Comparison of ENCODE assay signal across 26 mouse cellular contexts in the genomic region with DNA sequence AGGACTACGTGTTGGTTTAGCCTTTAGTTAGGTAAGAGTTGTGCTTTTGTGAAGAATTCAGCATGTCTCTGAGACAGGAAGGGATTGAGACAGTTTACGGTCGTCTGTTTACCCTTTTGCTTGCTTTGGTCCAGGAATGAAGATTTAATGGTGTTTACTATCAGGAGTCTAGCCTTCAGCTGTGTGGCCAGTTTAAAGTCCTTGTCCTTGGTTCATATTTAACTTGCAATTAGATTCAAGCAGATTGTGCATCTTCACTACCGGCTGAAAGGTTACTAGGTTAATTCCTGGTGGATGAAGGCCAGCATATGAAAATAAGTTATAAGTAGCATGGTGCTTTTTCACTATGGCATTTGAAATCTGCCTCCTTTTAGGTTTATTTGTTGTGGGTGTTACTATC. TPM values are rescaled to one million over a fixed set of nuclear protein-coding genes. Genes with fewer than 3 reads are reported as not detected.
DNase-seq lines count a peak whose midpoint lies in the region; ATAC-seq lines count a peak whose summit lies in the region.
"Had no signal": no experiment of that assay in that cellular context is flagged by ENCODE, and none has a peak within 500 bp of the region (broad histone marks: within the 10 kb centered on the region; RNA-seq: fewer than 3 reads in every experiment).

No protein-coding gene starts in this region.

- no peak overlapping the region for H3K27ac ChIP-seq in kidney, embryonic 14.5 days (ENCODE audit: low read depth, low read length)
- H3K27ac ChIP-seq: forebrain, embryonic 10.5 days; forebrain, embryonic 13.5 days; heart, embryonic 13.5 days; hindbrain, embryonic 14.5 days; hindbrain, postnatal 0 days had no signal

- no peaks in the 10 kb centered on the region for H3K36me3 ChIP-seq in kidney, embryonic 14.5 days (ENCODE audit: control insufficient read depth, insufficient read depth, low read length)
- H3K36me3 ChIP-seq: forebrain, embryonic 10.5 days; G1E; heart, embryonic 13.5 days had no signal

- H3K4me3 ChIP-seq in kidney, embryonic 14.5 days (ENCODE audit: low read length): no peak overlapping the region
- H3K4me3 ChIP-seq: forebrain, embryonic 10.5 days; forebrain, embryonic 13.5 days; heart, embryonic 13.5 days had no signal

- WGBS in kidney, embryonic 14.5 days: 61% methylated on average over 4 of the region's 4 CpGs

- H3K4me2 ChIP-seq in kidney, embryonic 14.5 days (replicated peaks; ENCODE audit: low read depth, low read length): no peak overlapping the region
- H3K4me2 ChIP-seq: forebrain, embryonic 13.5 days; heart, embryonic 13.5 days; hindbrain, embryonic 14.5 days had no signal

- no peaks in the 10 kb centered on the region for H3K9me3 ChIP-seq in kidney, embryonic 14.5 days (ENCODE audit: control insufficient read depth, low read length)
- H3K9me3 ChIP-seq: forebrain, embryonic 10.5 days; forebrain, embryonic 13.5 days; G1E; heart, embryonic 13.5 days had no signal

- no peak for ATAC-seq in kidney, embryonic 14.5 days (ENCODE audit: low FRiP score, low TSS enrichment)
- ATAC-seq: forebrain, embryonic 13.5 days; forebrain, embryonic 16.5 days; hindbrain, postnatal 0 days; Patski had no signal

- H3K27me3 ChIP-seq in kidney, embryonic 14.5 days (ENCODE audit: control insufficient read depth, insufficient read depth, low read length): no peaks in the 10 kb centered on the region
- H3K27me3 ChIP-seq: CH12.LX; forebrain, embryonic 13.5 days; heart, embryonic 13.5 days had no signal

- H3K4me1 ChIP-seq in kidney, embryonic 14.5 days (ENCODE audit: control insufficient read depth, insufficient read depth, low read length): no peaks in the 10 kb centered on the region
- H3K4me1 ChIP-seq: forebrain, embryonic 10.5 days; forebrain, embryonic 13.5 days; heart, embryonic 13.5 days had no signal

- no peak overlapping the region for H3K9ac ChIP-seq in kidney, embryonic 14.5 days (ENCODE audit: low read depth, low read length)
- H3K9ac ChIP-seq: forebrain, embryonic 13.5 days; heart, embryonic 13.5 days; hindbrain, embryonic 14.5 days had no signal

- peak; percentile 51 for DNase-seq in kidney, adult 11 months
- no peak for DNase-seq in kidney, postnatal 10 days
- DNase-seq in kidney, adult 8-10 months: peak; percentile 35 to 73
- DNase-seq in kidney, postnatal 36 days: peak; percentile 25 to 69
- no peak for DNase-seq in left cerebral cortex, adult 8-10 months (ENCODE audit: low spot score in 2 of 2)
- DNase-seq: adrenal gland, postnatal 10 days; adrenal gland, postnatal 36 days; B cell, adult 2 months; cerebellum, adult 18-20 months; cerebellum, adult 9-10 months; cerebellum, postnatal 14 days; gastrocnemius, postnatal 10 days; gastrocnemius, postnatal 36 days; heart, adult 18-20 months; heart, postnatal 14 days; heart, postnatal 4 days had no signal

RNA-seq across cellular contexts. Expression of gene Abcb1b, which starts 5.7 kb away (rescaled TPM):
- 1.3 and 1.9 TPM in 2 replicates for polyA plus RNA-seq in kidney, embryonic 14.5 days (2014; fragmentation: Nextera tagmentation; extraction: Ambion mirVana)
- total RNA-seq in left cerebral cortex, adult 8-10 months (2022): 1 to 10 TPM; 2.3 to 8.7 (median 4.0) TPM
- polyA plus RNA-seq: G1E had no signal

Comparison
In these comparisons a context has a peak if more than half of its experiments do, and no peak if none do; other contexts are left out.
1. DNase-seq: peak in kidney, adult 11 months (single experiment), kidney, adult 8-10 months (2 of 2) and kidney, postnatal 36 days (2 of 2); none in kidney, postnatal 10 days (single experiment) and left cerebral cortex, adult 8-10 months (0 of 2).